Mouse (Mus musculus): ENCODE measurements around the gene Tmem54.

The Tmem54 gene

GRCm38 (mm10) chr4:129105356-129105755 lies at the start of gene Tmem54:
Tmem54 (plus strand) TSS chr4:129105548.
- no peak for DNase-seq

- no peak for DNase-seq
These were observed 49.8 kb upstream of the Tmem54 start for GRCm38 (mm10) chr4:129055562-129055961.

- peak; percentile 98 to 99 for DNase-seq
These were observed 47.7 kb upstream of the Tmem54 start for GRCm38 (mm10) chr4:129057533-129058206.

- DNase-seq: peak; percentile 64 to 67
These were observed 46.9 kb upstream of the Tmem54 start, which contains the start of gene Rnf19b for GRCm38 (mm10) chr4:129058207-129059092. Rnf19b (plus strand) TSS chr4:129058271.

- DNase-seq: peak in 1 of 2 experiments; percentile 27
These were observed 46.2 kb upstream of the Tmem54 start for GRCm38 (mm10) chr4:129059125-129059551.

GRCm38 (mm10) chr4:129059922-129060321 lies 45.4 kb upstream of the Tmem54 start:
- DNase-seq: no peak

- peak in 1 of 2 experiments; percentile 35 for DNase-seq
These were observed 43.9 kb upstream of the Tmem54 start for GRCm38 (mm10) chr4:129061486-129061885.

GRCm38 (mm10) chr4:129062281-129063075 lies 42.9 kb upstream of the Tmem54 start:
- peak in 1 of 2 experiments; percentile 40 for DNase-seq

GRCm38 (mm10) chr4:129065688-129066236 lies 39.6 kb upstream of the Tmem54 start:
- no peak for DNase-seq

GRCm38 (mm10) chr4:129067638-129068415 lies 37.5 kb upstream of the Tmem54 start:
- no peak for DNase-seq

GRCm38 (mm10) chr4:129068848-129069247 lies 36.5 kb upstream of the Tmem54 start:
- DNase-seq: no peak

GRCm38 (mm10) chr4:129079126-129079525 lies 26.2 kb upstream of the Tmem54 start:
- no peak for DNase-seq

- DNase-seq: peak; percentile 79 to 87
These were observed 24.3 kb upstream of the Tmem54 start for GRCm38 (mm10) chr4:129081041-129081440.

GRCm38 (mm10) chr4:129081512-129081911 lies 23.8 kb upstream of the Tmem54 start:
- peak in 1 of 2 experiments; percentile 48 for DNase-seq

GRCm38 (mm10) chr4:129081939-129082338 lies 23.4 kb upstream of the Tmem54 start:
- no peak for DNase-seq

- peak; percentile 82 to 85 for DNase-seq
These were observed 22.8 kb upstream of the Tmem54 start for GRCm38 (mm10) chr4:129082379-129083115.

- DNase-seq: no peak
These were observed 20.5 kb upstream of the Tmem54 start for GRCm38 (mm10) chr4:129084896-129085295.

- DNase-seq: peak; percentile 88 to 89
These were observed 19.3 kb upstream of the Tmem54 start for GRCm38 (mm10) chr4:129086078-129086477.

GRCm38 (mm10) chr4:129087850-129088249 lies 17.5 kb upstream of the Tmem54 start:
- DNase-seq: no peak

GRCm38 (mm10) chr4:129095276-129095675 lies 10.1 kb upstream of the Tmem54 start:
- peak in 1 of 2 experiments; percentile 35 for DNase-seq

GRCm38 (mm10) chr4:129097006-129097405 lies 8.3 kb upstream of the Tmem54 start:
- DNase-seq: no peak
